Comparison of ENCODE assay signal across 7 mouse cellular contexts in the genomic region with DNA sequence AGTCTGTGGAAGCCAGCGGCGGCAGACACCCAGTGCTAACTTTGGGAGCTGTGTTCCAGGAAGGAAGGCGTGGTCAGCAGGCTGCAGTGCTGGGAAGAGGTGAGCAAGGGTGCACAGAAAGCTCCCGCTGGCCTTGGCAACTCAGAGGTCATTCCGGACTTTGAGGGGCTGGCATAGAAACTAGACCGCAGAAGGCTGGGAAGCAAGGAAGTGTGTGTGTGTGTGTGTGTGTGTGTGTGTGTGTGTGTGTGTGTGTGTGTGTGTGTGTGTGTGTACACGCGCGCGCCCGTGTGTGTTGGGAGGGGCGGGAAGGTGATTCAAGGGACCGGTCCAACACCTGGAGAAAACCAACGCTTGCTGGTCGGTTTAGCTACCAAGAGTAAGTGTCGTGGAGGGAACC. TPM values are rescaled to one million over a fixed set of nuclear protein-coding genes. Genes with fewer than 3 reads are reported as not detected.
DNase-seq lines count a peak whose midpoint lies in the region; ATAC-seq and TF ChIP-seq lines count a peak whose summit lies in the region.

A gene (plus strand): TSS at position 206 of the 400 bp plus-strand sequence.

- peak within 1 kb of the TSS; percentile 75 for H3K4me3 ChIP-seq in G1E (ENCODE audit: low read depth, low read length)
- H3K4me3 ChIP-seq in forebrain, embryonic 11.5 days (ENCODE audit: low read depth, low read length): peak within 1 kb of the TSS; percentile 50
- H3K4me3 ChIP-seq in hindbrain, embryonic 15.5 days: peak within 1 kb of the TSS; percentile 57

- H3K9me3 ChIP-seq in G1E (replicated peaks): no peaks in the 10 kb centered on the region
- H3K9me3 ChIP-seq in forebrain, embryonic 11.5 days (ENCODE audit: control insufficient read depth, low read length): no peaks in the 10 kb centered on the region
- H3K9me3 ChIP-seq in hindbrain, embryonic 15.5 days: no peaks in the 10 kb centered on the region

- H3K27ac ChIP-seq in forebrain, embryonic 11.5 days (ENCODE audit: low read depth, low read length): no peak within 1 kb of the TSS
- H3K27ac ChIP-seq in hindbrain, embryonic 15.5 days (replicated peaks): peak within 1 kb of the TSS; percentile 47

- DNase-seq in G1E (ENCODE audit: low spot score): no peak
- DNase-seq in adrenal gland, adult (ENCODE audit: inconsistent age in 2 of 2, low spot score in 1 of 2): peak; percentile 33 to 61
- no peak for DNase-seq in forebrain, embryonic 11.5 days (ENCODE audit: low spot score)
- DNase-seq in left cerebral cortex, postnatal 36 days (ENCODE audit: low spot score in 2 of 2): peak in 1 of 2 experiments; percentile 16
- DNase-seq in embryo, embryonic 11 days: no peak

- TF ChIP-seq CTCF in G1E (IDR thresholded peaks at IDR 0.05; ENCODE audit: low read depth, low read length): no peak

- H3K4me2 ChIP-seq in forebrain, embryonic 11.5 days (ENCODE audit: low read depth, low read length, severe bottlenecking): peak within 1 kb of the TSS; percentile 96
- peak within 1 kb of the TSS; percentile 96 for H3K4me2 ChIP-seq in hindbrain, embryonic 15.5 days

- 7% methylated on average over 16 of the region's 16 CpGs for WGBS in forebrain, embryonic 11.5 days
- WGBS in hindbrain, embryonic 15.5 days: 16% methylated on average over 16 of the region's 16 CpGs

- H3K27me3 ChIP-seq in G1E (ENCODE audit: insufficient read depth, low read length): peaks cover 4% of the 10 kb centered on the region
- H3K27me3 ChIP-seq in forebrain, embryonic 11.5 days (ENCODE audit: control insufficient read depth, insufficient read depth, low read length): peaks cover 12% of the 10 kb centered on the region
- no peaks in the 10 kb centered on the region for H3K27me3 ChIP-seq in hindbrain, embryonic 15.5 days

- no peak for ATAC-seq in G1E (ENCODE audit: extremely low read depth, insufficient number of reproducible peaks, low FRiP score, poor library complexity, severe bottlenecking)
- ATAC-seq in forebrain, embryonic 11.5 days (replicated peaks; ENCODE audit: low FRiP score): no peak
- no peak; the same call in 1 of the 2 replicates for ATAC-seq in hindbrain, embryonic 15.5 days (ENCODE audit: low FRiP score, low read depth)
- no peak for ATAC-seq in monocyte, adult 5-6 weeks (replicated peaks; ENCODE audit: insufficient number of reproducible peaks, low FRiP score, low TSS enrichment, poor library complexity, severe bottlenecking)

- H3K4me1 ChIP-seq in G1E (ENCODE audit: insufficient read depth, low read depth, low read length): peaks cover 50% of the 10 kb centered on the region
- H3K4me1 ChIP-seq in forebrain, embryonic 11.5 days (replicated peaks; ENCODE audit: control insufficient read depth, insufficient read depth, low read length): no peaks in the 10 kb centered on the region
- H3K4me1 ChIP-seq in hindbrain, embryonic 15.5 days (replicated peaks): peaks cover 20% of the 10 kb centered on the region

- H3K36me3 ChIP-seq in G1E (replicated peaks): peaks cover 2% of the 10 kb centered on the region
- H3K36me3 ChIP-seq in forebrain, embryonic 11.5 days (ENCODE audit: control insufficient read depth, insufficient read depth, low read length): no peaks in the 10 kb centered on the region
- H3K36me3 ChIP-seq in hindbrain, embryonic 15.5 days: no peaks in the 10 kb centered on the region

- intact Hi-C loops in left cerebral cortex, postnatal 36 days (cut with DNase I): loop anchor here (5.0 kb wide), 1 partner anchor 34 kb away; no protein-coding TSS in a partner anchor

- H3K9ac ChIP-seq in forebrain, embryonic 11.5 days (ENCODE audit: low read length): peak within 1 kb of the TSS; percentile 59
- H3K9ac ChIP-seq in hindbrain, embryonic 15.5 days: peak within 1 kb of the TSS; percentile 74

RNA-seq across cellular contexts. Expression of the gene that starts here (rescaled TPM):
- total RNA-seq in G1E (2014; fragmentation: Nextera tagmentation): 64.1 and 69.5 TPM in 2 replicates
- total RNA-seq in G1E (2017): 21.8 and 26.0 TPM in 2 replicates
- 10.7 and 13.1 TPM in 2 replicates for polyA plus RNA-seq in G1E (2012)
- 1.6 and 1.9 TPM in 2 replicates for polyA plus RNA-seq in forebrain, embryonic 11.5 days (2014; fragmentation: Nextera tagmentation; extraction: Ambion mirVana)
- polyA plus RNA-seq in hindbrain, embryonic 15.5 days (2015; fragmentation: Nextera tagmentation; extraction: Ambion mirVana): 11.9 TPM in 2 replicates
- 10 to 100 TPM; 19.7 to 25.4 TPM for total RNA-seq in left cerebral cortex, postnatal 36 days (2021)
- 13.4 to 25.6 TPM (median 13.7 TPM) in 3 replicates for total RNA-seq in monocyte, adult 5-6 weeks (2017)

Comparison
In these comparisons a context has a peak if more than half of its experiments do, and no peak if none do; other contexts are left out.
1. DNase-seq: peak in adrenal gland, adult (2 of 2); none in G1E (single experiment), forebrain, embryonic 11.5 days (single experiment) and embryo, embryonic 11 days (single experiment).
2. Peak in every context shown above with its lines, with median percentiles within 50 percentile points of each other: H3K4me3 ChIP-seq.